Mouse (Mus musculus) layer of hippocampus, postnatal 10 days (tissue): Measurements from ENCODE around the gene Tmem182. TPM values are rescaled to one million over a fixed set of nuclear protein-coding genes. Genes with fewer than 3 reads are reported as not detected.

Source experiments
- DNase-seq, 2 experiments: peaks; one replicate each; pipeline ENCODE4 v3.0.0; 2021; ENCODE audit warnings: low spot score in 2 of 2
- long read RNA-seq: library from polyadenylated mRNA; stranded (forward); transcript quantifications from one replicate; pipeline ENCODE4 v2.0.0, GENCODE M21; 2023
- total RNA-seq, 2 experiments: library from RNA; stranded (reverse); gene quantifications; 2 replicates each; pipeline ENCODE4 v1.2.3; 2021

Tmem182 gene
- total RNA-seq: under 1 TPM; 0.30 to 0.58 TPM
- long read RNA-seq: 0 reads

GRCm38 (mm10) chr1:40805351-40805750, at the start of gene Tmem182:
Gene Tmem182, plus strand, starts transcription at chr1:40805601.
- no peak for DNase-seq

DNA sequence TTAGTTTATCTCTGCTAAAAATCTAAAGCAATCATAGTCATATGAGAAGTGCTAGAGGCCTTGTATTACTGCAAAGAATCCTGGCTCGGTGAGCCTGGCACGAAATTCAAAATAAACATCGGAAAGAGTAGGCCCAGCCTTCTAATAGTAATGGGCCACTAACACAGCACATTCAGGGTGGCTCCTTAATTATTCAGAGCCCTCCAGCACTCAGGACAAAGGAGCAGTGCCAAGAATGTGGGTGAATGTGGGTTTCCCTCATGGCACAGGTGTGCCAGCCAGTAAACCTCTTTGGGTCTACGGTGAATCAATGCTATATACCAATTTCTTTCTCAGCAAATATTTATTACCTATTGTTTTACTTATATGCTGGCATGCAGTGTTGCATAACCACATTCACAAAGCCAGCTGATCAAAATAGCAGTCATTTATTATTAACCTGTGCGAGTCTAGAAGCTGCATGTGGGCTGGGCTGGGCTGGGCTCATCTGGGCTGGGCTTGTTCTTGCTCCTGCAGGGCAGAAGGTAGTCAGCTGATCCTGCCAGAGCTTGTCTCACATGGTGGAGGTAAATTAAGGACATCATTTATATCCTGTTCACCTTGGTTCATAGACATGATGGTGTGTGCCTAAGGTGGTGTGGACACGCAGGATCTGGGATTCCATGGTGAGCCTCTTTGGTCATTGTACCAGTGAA, 45.5 kb upstream of the Tmem182 start:
- no peak for DNase-seq

- no peak for DNase-seq
These were observed 41.4 kb upstream of the Tmem182 start for GRCm38 (mm10) chr1:40764042-40764441.

DNA sequence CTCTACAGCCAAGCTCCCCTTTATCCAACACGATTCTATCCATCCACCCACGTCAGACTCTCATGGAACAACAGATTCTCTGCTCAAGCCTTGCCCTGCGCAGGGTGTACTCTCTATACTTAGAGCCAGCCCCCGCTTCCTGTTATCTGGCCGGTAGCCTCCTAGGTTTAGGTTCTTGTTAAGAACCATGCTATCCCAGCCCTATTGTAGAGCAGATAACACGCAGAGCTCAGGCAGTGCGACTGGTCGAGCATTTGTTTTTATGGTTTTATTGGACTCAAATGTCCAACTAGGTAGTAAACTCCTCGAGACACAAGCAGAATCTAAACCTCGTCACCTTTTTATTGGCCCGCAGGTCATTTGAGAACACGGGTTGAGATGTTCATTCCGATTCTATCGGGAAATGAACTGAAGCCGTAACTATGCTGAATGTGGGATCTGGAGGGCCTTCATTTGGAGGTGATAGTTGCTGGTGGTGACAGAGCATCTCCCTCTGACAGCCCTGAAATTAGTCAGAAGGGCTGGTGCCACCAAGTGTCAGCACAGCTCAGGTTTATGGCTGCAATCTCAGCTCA, 40.6 kb upstream of the Tmem182 start:
- no peak for DNase-seq

DNA sequence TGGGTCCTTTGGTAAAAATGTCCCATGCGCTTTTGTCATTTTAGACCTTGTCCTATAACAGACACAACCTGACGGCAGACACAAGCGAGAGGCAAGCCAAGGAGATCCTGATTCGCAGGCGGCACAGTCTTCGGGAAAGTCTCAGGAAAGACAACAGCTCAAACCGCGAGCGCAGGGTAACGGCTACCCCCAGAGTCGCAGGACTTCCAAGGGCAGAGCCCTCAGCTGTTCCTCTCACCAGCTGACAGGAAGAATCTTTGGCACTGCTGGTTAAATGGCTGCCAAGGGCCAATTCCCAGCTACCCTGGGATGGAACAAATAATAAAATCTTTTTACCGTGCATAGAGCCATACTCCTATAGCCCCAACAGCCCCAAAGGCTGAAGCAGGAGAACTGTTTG, 39.9 kb upstream of the Tmem182 start:
- DNase-seq: no peak

GRCm38 (mm10) chr1:40767588-40767987, 37.8 kb upstream of the Tmem182 start:
- DNase-seq: no peak

- peak; percentile 56 to 64 for DNase-seq
These were observed 36.8 kb upstream of the Tmem182 start for GRCm38 (mm10) chr1:40768606-40769005.

DNA sequence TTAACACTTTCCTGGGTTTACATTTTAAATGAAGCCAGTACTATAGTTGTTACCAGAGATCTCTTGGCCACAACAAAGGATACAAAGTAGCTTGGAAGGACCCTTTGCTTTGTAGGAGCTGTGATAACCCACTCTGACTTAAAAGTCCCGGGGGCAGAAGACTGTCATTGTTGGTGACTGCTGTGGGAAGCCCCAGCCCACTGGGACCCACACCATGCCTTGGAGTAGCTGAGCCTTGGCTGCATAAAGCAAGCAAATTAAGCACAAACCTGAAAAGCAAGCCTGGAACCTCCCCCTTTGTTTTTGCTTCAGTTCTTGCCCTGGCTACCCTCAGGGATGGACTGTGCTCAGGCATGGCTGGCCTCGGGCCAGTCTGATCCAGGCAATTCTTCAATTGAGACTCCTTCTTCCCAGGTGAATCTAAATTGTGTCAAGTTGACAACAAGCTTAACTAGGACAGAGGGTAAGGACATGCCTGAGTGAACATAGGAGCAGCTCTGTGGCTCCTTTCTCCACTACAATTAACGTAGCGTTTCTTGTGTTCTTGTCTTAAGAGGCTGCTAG, 36.0 kb upstream of the Tmem182 start:
- DNase-seq: no peak

DNA sequence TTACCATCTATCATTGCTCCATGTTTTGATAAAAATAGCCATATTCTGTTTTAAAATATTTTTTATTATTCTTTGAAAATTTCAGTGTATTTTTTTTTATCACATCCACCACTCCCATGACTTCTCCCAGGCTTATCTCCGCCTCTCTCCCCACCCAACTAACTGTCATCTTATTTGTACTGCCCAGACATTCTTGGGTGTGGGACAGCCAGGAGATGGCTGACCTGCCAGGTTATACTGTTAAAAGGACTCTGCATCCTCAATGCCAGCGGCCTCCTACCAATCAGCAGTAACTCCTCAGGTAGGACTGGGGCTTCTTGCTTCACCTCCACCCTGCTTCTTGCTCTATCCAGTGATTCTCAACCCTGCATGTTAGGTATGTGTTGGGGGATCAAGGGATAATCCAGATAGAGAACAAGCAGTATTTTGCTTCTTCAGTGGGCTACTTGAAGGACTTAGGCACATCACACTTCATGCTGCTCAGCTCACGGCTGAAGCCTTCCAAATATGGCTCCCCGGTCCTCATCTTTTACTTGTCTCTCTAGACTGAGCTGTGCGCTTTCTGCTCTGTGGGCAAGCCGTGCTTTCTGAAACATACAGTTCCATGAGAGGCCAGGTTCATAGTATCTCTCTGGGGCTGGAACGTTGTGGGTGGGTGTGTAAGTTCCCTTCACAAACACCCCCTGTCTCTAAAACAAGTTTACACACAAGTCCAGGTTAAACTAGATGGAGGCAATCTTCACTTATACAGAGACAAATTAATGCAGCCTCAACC, 34.0 kb upstream of the Tmem182 start:
- no peak for DNase-seq

DNA sequence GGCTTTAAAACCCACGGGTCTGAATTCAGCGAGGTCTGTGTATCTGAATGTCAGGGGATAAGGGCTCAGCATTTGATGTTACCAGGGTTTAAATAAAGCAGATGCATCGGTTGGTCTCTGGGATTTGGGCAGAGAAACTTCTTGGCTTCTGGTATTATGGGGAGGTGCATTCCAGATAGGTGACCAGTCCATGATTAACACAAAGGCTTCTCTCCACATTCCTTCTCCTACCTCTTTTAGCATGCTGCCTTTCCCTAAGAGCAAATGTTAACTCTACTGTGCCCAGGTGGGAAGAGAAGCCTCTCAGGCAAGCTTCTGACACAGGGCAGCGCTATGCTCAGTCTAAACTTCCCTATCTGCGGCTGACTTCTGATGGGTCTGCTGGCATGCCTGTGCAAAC, 32.2 kb upstream of the Tmem182 start:
- DNase-seq: no peak

DNA sequence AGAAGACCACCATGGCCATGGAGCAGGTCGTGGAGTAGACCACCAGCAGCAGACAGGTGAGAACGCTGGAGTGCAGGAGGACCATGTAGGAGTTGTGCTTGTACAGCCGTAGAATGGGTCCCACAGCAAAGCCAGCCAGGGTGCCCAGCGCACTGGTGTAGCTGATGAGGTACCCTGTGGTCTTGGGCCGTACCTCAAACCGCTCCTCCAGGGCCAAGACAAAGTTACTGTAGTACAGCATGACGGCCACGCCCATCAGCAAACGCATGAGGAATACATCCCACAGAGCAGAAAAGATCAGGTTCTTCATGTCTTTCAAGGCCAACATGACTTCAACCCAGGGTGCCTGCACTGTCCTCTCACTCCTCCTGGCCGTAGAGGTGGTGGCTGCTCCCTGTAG, 31.4 kb upstream of the Tmem182 start:
- no peak for DNase-seq

GRCm38 (mm10) chr1:40776102-40776501, 29.3 kb upstream of the Tmem182 start:
- DNase-seq: no peak

GRCm38 (mm10) chr1:40776763-40777162, 28.6 kb upstream of the Tmem182 start:
- DNase-seq: no peak

- no peak for DNase-seq
These were observed 22.0 kb upstream of the Tmem182 start for GRCm38 (mm10) chr1:40783450-40783849.

DNA sequence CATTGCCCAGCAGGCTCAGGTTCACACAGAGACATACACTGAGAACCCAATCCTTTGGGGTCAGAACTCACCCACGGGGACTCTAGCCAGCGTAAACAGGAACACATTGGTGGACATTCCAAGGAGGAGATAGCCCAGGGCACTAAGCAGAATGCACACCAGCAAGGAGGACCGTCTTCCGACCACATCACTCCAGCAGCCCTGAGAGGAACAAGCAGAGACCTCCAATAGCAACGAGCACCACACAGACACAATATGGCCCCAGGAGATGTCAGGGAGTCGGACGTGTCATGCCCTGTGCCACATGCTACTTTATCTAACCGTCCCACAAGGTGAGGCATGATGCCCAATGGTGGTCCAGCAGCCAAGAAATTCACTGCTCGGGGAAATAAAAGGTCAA, 21.1 kb upstream of the Tmem182 start:
- DNase-seq: no peak

- DNase-seq: no peak
These were observed 19.4 kb upstream of the Tmem182 start for GRCm38 (mm10) chr1:40785876-40786445.

DNA sequence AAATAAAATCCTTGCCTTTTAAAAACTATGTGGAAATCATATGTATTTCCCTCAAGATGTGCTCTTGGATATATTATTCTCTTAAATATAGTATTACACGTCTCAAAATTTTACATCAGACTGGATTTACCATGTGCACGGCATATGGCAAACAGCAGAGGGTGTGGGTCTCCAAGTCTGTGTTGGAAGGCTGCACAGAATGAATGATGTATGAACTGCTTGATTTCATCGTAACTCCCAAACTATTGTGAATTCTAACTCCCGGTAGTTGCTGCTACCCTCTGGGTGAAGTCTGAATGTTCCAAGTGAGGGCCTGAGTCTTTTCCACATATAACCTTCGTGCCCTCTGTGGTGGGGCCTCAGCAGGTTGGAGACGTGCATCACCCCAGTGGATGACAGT, 16.4 kb upstream of the Tmem182 start:
- DNase-seq: no peak

- no peak for DNase-seq
These were observed 15.7 kb upstream of the Tmem182 start for GRCm38 (mm10) chr1:40789666-40790233.

- DNase-seq: peak; percentile 95 to 96
These were observed 14.9 kb upstream of the Tmem182 start, which contains the start of gene Mfsd9 for GRCm38 (mm10) chr1:40790324-40791141. Gene Mfsd9, minus strand, starts transcription at chr1:40790687.

DNA sequence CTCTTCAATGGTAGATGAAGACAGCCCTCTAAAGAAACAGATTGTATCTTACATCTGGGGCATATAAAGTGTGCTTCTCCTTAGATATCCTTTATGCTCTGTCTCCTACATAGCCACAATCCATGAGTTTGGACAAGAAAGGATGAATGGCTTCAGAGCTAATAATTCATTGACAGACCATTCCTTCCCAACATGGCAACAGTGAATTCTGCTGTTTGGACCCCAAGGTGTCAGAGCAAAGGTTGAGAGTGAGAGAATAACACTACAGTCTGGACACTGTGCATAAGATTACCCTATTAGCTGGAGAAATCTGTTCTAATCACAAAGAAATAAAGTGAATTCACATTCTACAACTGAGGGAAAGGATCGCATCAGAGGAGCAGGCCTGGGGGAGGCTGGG, 9.9 kb upstream of the Tmem182 start:
- DNase-seq: no peak
